Mouse (Mus musculus) embryonic facial prominence, embryonic 11.5 days (tissue): ENCODE data around the gene Psmd1. TPM values are rescaled to one million over a fixed set of nuclear protein-coding genes. Genes with fewer than 3 reads are reported as not detected.
"Not testable (repeated sequence)": the region's sequence is repeated elsewhere in the genome, so short reads cannot be mapped to it uniquely, and the experiment has no call there.

Experiments
- ATAC-seq: fragments of 200-750 bp; cut with Nextera tagmentation; replicated peaks from 2 replicates; pipeline ENCODE4 v1.8.0; 2017; ENCODE audit warnings: low read depth; ENCODE audit not compliant: insufficient number of reproducible peaks, low FRiP score, low TSS enrichment
- DNase-seq: peaks from one replicate; pipeline ENCODE4 v3.0.0-alpha.2; 2015; ENCODE audit warnings: low spot score
- H3K27ac ChIP-seq: fragments of 300-500 bp; sonication (generic); replicated peaks from 2 replicates; pipeline ENCODE4 v1.5.1; 2014; ENCODE audit warnings: mild to moderate bottlenecking, low read depth, low read length, control low read depth
- H3K27me3 ChIP-seq: fragments of 300-500 bp; sonication (generic); 2 replicates; pipeline ENCODE4 v1.6.1; 2014; ENCODE audit warnings: mild to moderate bottlenecking, low read length, moderate library complexity, mixed read lengths; ENCODE audit not compliant: control insufficient read depth, insufficient read depth
- H3K36me3 ChIP-seq: fragments of 300-500 bp; sonication (generic); replicated peaks from 2 replicates; pipeline ENCODE4 v1.6.1; 2014; ENCODE audit warnings: low read depth, mild to moderate bottlenecking, low read length, moderate library complexity, mixed read lengths; ENCODE audit not compliant: control insufficient read depth, insufficient read depth
- H3K4me1 ChIP-seq: fragments of 300-500 bp; sonication (generic); 2 replicates; pipeline ENCODE4 v1.6.1; 2014; ENCODE audit warnings: low read length, mixed read lengths; ENCODE audit not compliant: control insufficient read depth, insufficient read depth
- H3K4me2 ChIP-seq: fragments of 300-500 bp; sonication (generic); 2 replicates; pipeline ENCODE4 v1.6.1; 2014; ENCODE audit warnings: low read depth, mild to moderate bottlenecking, control low read depth, low read length, moderate library complexity
- H3K4me3 ChIP-seq: fragments of 300-500 bp; sonication (generic); 2 replicates; pipeline ENCODE4 v1.5.1; 2014; ENCODE audit warnings: low read depth, low read length, control low read depth
- H3K9ac ChIP-seq: fragments of 300-500 bp; sonication (generic); replicated peaks from 2 replicates; pipeline ENCODE4 v1.6.1; 2014; ENCODE audit warnings: mild to moderate bottlenecking, control low read depth, low read length
- H3K9me3 ChIP-seq: fragments of 300-500 bp; sonication (generic); replicated peaks from 2 replicates; pipeline ENCODE4 v1.6.1; 2016; ENCODE audit warnings: mild to moderate bottlenecking, low read length, inconsistent platforms, mixed read lengths; ENCODE audit not compliant: control insufficient read depth
- WGBS: fragments of 180-500 bp; shearing (Covaris S2); extraction: QIAGEN DNeasy Blood & Tissue Kit; methylation state at CpG from one replicate; pipeline ENCODE4 v1.1.7; 2014; 5-methylcytosine and 5-hydroxymethylcytosine counted together
- polyA plus RNA-seq: library from polyadenylated mRNA; unstranded; fragments of >200 nt; fragmentation: Nextera tagmentation; extraction: Ambion mirVana; gene quantifications from 2 replicates; pipeline ENCODE4 v1.2.1, GENCODE M21; 2014

Psmd1 gene
- polyA plus RNA-seq = 244 and 245 TPM in 2 replicates

DNA sequence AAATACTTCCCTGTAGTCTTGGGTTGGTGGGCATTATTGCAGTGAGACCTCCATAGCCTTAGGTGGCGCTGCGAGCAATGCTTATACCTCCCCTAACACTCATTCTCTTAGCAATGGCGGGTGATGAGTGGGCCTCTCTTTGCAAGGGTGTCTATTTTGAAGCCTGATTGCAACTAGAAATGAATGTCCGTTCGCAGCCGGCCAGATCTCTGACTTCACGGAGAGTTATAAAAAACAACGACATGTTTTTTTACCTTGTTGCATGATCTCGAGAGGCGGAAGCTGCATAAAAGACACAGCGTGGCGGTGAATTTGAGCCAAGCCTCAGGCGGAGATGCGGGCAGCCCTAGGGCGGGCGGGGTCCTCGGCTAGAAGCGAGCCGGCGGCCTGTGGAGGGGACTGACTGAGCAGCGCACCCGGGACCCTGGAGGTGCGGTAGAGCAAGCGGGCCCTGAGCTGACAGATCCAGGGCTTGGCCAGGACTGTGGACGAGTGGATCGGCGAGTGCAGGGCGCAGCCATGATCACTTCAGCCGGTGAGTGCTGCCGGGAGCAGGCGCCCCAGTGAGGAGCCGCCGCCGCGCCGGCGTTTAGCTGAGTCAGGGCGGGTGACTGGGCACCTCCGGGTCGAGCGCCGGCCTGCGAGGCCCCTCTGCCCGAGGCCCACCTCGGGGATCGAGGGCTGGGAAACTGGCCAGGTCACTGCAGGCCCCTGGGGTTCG is at the start of gene Psmd1:
TSS of gene Psmd1 (plus strand) at position 117 of the 721 bp plus-strand sequence.
- Histone ChIP-seq H3K4me1 (no peaks in the 10 kb centered on the region), H3K4me2 (peak within 1 kb of the TSS; percentile 66), H3K27me3 (no peaks in the 10 kb centered on the region), H3K27ac (peak within 1 kb of the TSS; percentile 44), H3K4me3 (peak within 1 kb of the TSS; percentile 93), H3K9ac (peak within 1 kb of the TSS; percentile 95), H3K36me3 (no peaks in the 10 kb centered on the region), H3K9me3 (no peaks in the 10 kb centered on the region)
- peak; percentile 95 for ATAC-seq
- peak; percentile 96 for DNase-seq
- under 1% methylated on average over 44 of the region's 47 CpGs for WGBS

DNA sequence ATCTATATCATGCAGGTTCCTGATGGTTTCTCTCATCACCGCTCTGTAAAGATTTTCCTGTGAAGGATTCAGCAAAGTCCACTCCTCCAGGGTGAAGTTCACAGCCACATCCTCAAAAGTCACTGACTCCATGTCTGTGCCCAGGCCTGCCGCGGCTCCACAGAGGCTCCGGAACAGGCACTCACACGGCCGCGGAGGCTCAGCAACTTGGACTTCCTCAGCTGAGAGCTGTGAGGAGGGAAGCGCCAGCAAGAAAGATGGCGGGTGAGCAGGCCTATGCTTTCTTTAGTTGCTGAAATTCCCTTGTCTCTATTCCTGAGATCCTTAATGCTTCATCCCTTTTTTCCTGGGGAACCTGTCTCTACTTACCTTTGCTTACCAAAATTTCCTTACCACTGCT is 48.4 kb upstream of the Psmd1 start:
- not testable (repeated sequence) for DNase-seq, H3K27ac ChIP-seq, H3K27me3 ChIP-seq, H3K4me3 ChIP-seq, ATAC-seq, H3K9ac ChIP-seq, H3K36me3 ChIP-seq, H3K9me3 ChIP-seq, H3K4me1 ChIP-seq, H3K4me2 ChIP-seq
- 95% methylated on average over 9 of the region's 9 CpGs for WGBS

- Histone ChIP-seq H3K9ac (no peak within 1 kb of the TSS), H3K36me3 (no peaks in the 10 kb centered on the region), H3K9me3 (no peaks in the 10 kb centered on the region), H3K4me3 (no peak within 1 kb of the TSS), H3K4me1 (no peaks in the 10 kb centered on the region), H3K27me3 (peaks cover 7% of the 10 kb centered on the region), H3K27ac (no peak within 1 kb of the TSS), H3K4me2 (no peak within 1 kb of the TSS)
- no peak for ATAC-seq
- 90% methylated on average over 8 of the region's 8 CpGs for WGBS
- DNase-seq = no peak
These were observed 47.7 kb upstream of the Psmd1 start, which contains the start of gene Spata3 for GRCm38 (mm10) chr1:86016516-86016915. Gene Spata3, plus strand, starts transcription at chr1:86016816.

- Histone ChIP-seq H3K4me3 (peak overlapping the region; percentile 40), H3K27me3 (peaks cover 7% of the 10 kb centered on the region), H3K9ac (peak overlapping the region; percentile 55), H3K4me2 (peak overlapping the region; percentile 90), H3K9me3 (no peaks in the 10 kb centered on the region), H3K4me1 (no peaks in the 10 kb centered on the region), H3K27ac (no peak overlapping the region), H3K36me3 (no peaks in the 10 kb centered on the region)
- WGBS = 4% methylated on average over 60 of the region's 60 CpGs
- peak; percentile 77 for DNase-seq
- 0 out of 2 replicates have a peak, but pooled peaks have one; percentile 50 for ATAC-seq
These were observed 45.7 kb upstream of the Psmd1 start for GRCm38 (mm10) chr1:86018235-86019055.

DNA sequence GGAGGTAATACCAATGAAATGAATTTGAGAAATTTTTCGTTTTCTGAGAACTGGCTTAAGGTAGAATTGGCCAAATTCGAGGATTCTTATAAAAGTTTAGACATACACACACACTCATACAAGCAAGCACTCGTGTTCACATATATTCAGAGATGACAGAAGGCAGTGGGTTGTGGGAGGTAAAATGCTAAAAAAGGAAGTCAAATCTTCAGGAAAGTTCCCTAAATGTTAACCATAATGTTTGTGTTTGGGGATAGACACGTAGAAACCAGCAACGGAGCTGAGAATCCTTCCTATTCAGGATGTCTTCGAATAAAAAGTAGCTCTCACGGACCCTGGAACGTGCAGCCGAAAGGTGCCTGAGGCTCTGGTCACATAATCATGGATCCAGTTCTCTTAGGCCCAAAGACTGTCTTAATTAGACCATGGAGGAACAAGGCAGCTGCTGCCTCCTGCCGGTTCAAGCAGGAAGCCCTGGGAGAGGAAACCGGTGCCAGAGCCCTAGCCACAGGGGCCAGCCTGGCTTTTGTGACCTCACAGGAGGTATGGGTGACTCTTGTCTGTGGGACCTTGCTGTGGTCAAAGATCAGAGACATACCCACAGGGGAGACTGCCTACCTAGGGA is 42.7 kb upstream of the Psmd1 start:
- Histone ChIP-seq H3K27me3 (peaks cover 7% of the 10 kb centered on the region), H3K27ac (no peak overlapping the region), H3K9ac (no peak overlapping the region), H3K36me3 (no peaks in the 10 kb centered on the region), H3K9me3 (no peaks in the 10 kb centered on the region), H3K4me2 (no peak overlapping the region), H3K4me3 (no peak overlapping the region), H3K4me1 (no peaks in the 10 kb centered on the region)
- DNase-seq (no peak), ATAC-seq (no peak)
- WGBS = 65% methylated on average over 11 of the region's 11 CpGs

- no peaks in the 10 kb centered on the region for H3K9me3 ChIP-seq
- H3K36me3 ChIP-seq = no peaks in the 10 kb centered on the region
- no peaks in the 10 kb centered on the region for H3K4me1 ChIP-seq
- ATAC-seq = no peak
- H3K9ac ChIP-seq = no peak overlapping the region
- H3K27me3 ChIP-seq = no peaks in the 10 kb centered on the region
- H3K4me2 ChIP-seq = no peak overlapping the region
- DNase-seq = no peak
- 10% methylated on average over 11 of the region's 11 CpGs for WGBS
- H3K4me3 ChIP-seq = no peak overlapping the region
- no peak overlapping the region for H3K27ac ChIP-seq
These were observed 31.8 kb upstream of the Psmd1 start for GRCm38 (mm10) chr1:86032273-86032987.

DNA sequence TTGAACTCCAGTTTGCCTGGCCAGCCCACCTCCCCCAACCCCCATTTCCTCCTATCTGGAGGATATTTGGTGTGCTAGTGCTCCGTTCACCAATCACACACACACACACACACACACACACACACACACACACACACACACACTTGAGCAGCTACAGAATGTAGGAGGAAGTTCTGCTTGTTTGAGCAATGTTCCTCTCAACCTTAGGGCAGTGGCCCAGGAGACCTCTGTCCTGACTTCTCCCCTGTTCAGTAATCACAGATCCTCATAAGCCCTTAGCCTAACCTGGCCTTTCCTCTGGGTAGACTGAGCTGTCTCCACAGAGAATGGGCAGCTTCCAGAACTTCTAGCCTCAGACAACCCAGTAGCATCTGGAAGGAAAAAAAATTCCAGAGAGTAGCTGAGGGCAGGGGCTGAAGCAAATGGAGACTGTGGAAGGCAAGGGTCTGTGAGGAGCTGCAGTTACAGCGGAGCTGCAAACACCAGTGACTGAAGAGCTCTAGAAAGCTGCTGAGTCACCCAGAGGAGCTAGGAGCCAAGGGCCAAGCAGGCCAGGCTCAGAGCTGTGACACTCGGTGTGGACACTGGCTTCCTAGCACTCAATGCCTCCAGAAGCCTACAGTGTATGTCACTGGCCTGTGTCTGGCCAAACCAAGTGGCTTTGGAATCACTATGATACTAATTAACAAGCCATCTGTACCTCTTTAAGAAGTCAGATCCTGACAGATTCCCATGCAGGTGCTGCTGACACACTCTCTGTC is 25.8 kb upstream of the Psmd1 start:
- no peak overlapping the region for H3K9ac ChIP-seq
- H3K27ac ChIP-seq = no peak overlapping the region
- ATAC-seq (no peak), DNase-seq (no peak)
- H3K27me3 ChIP-seq = no peaks in the 10 kb centered on the region
- no peaks in the 10 kb centered on the region for H3K4me1 ChIP-seq
- 73% methylated on average over 3 of the region's 3 CpGs for WGBS
- no peak overlapping the region for H3K4me3 ChIP-seq
- H3K9me3 ChIP-seq = 0 out of 2 replicates have a peak, but pooled peaks cover 2% of the 10 kb centered on the region
- no peaks in the 10 kb centered on the region for H3K36me3 ChIP-seq
- H3K4me2 ChIP-seq = no peak overlapping the region
